Mouse (Mus musculus) brain, adult 2 months (tissue): ENCODE data around the gene Ap1s3.

Experiments used
- DNase-seq: peaks from one replicate; pipeline ENCODE4 v3.0.0; 2011; ENCODE audit warnings: low read depth, low spot score

Ap1s3 gene

GRCm38 (mm10) chr1:79671543-79672337 is at the start of gene Ap1s3:
Ap1s3 (minus strand) TSS chr1:79671972.
- DNase-seq, result peak; percentile 72

GRCm38 (mm10) chr1:79714152-79714923 is 42.6 kb upstream of the Ap1s3 start:
- DNase-seq, result no peak

- no peak for DNase-seq
Measured at GRCm38 (mm10) chr1:79713081-79713480, 41.3 kb upstream of the Ap1s3 start.

GRCm38 (mm10) chr1:79711147-79712126 is 39.7 kb upstream of the Ap1s3 start:
- peak; percentile 79 for DNase-seq

GRCm38 (mm10) chr1:79710678-79711077 is 38.9 kb upstream of the Ap1s3 start:
- DNase-seq, result peak; percentile 67

- no peak for DNase-seq
Measured at GRCm38 (mm10) chr1:79710216-79710615, 38.4 kb upstream of the Ap1s3 start.

GRCm38 (mm10) chr1:79707383-79707782 is 35.6 kb upstream of the Ap1s3 start:
- no peak for DNase-seq

- no peak for DNase-seq
Measured at GRCm38 (mm10) chr1:79706707-79707106, 34.9 kb upstream of the Ap1s3 start.

GRCm38 (mm10) chr1:79704672-79705071 is 32.9 kb upstream of the Ap1s3 start:
- no peak for DNase-seq

- DNase-seq, result peak; percentile 39
Measured at GRCm38 (mm10) chr1:79703520-79703919, 31.7 kb upstream of the Ap1s3 start.

- no peak for DNase-seq
Measured at GRCm38 (mm10) chr1:79698506-79698905, 26.7 kb upstream of the Ap1s3 start.

- DNase-seq, result peak; percentile 70
Measured at GRCm38 (mm10) chr1:79697382-79697781, 25.6 kb upstream of the Ap1s3 start.

GRCm38 (mm10) chr1:79696933-79697332 is 25.2 kb upstream of the Ap1s3 start:
- DNase-seq, result no peak

GRCm38 (mm10) chr1:79692482-79692881 is 20.7 kb upstream of the Ap1s3 start:
- no peak for DNase-seq

GRCm38 (mm10) chr1:79687254-79687653 is 15.5 kb upstream of the Ap1s3 start:
- DNase-seq, result no peak

GRCm38 (mm10) chr1:79684027-79684426 is 12.3 kb upstream of the Ap1s3 start:
- no peak for DNase-seq

- DNase-seq, result no peak
Measured at GRCm38 (mm10) chr1:79682936-79683335, 11.2 kb upstream of the Ap1s3 start.

- no peak for DNase-seq
Measured at GRCm38 (mm10) chr1:79680777-79681176, 9.0 kb upstream of the Ap1s3 start.

- no peak for DNase-seq
Measured at GRCm38 (mm10) chr1:79678117-79678684, 6.4 kb upstream of the Ap1s3 start.

- no peak for DNase-seq
Measured at GRCm38 (mm10) chr1:79675716-79676115, 3.9 kb upstream of the Ap1s3 start.

- DNase-seq, result peak; percentile 3
Measured at GRCm38 (mm10) chr1:79671196-79671542, 603 bp downstream of the Ap1s3 start.
